1 mouse cellular context compared by ENCODE assay signal in the genomic region with DNA sequence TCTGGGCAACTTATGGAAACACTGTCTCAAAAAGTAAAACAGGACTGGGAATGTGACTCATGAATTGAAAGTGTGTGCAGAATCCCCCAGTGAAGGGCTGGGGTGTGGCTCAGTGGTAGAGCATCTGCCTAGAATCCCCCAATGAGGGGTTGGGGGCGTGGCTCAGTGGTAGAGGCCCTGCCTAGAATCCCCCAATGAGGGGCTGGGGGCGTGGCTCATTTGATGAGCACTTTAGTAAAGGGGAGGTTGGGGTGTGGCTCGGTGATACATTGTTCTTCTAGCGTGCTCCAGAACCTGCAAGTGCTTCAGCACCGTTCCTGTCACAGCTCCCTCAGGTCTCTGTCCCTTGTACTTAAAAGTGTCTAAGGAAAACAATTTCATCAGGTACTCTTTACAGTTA.
TF ChIP-seq lines count a peak whose summit lies in the region.

No protein-coding gene starts in this region.

TF ChIP-seq in CH12.LX, 34 proteins besides CTCF, POLR2A, EP300 and RAD21:
- TF ChIP-seq TCF12 (IDR thresholded peaks at IDR 0.05; ENCODE audit: low read depth, low read length), result no peak
- TF ChIP-seq JUND (conservative IDR thresholded peaks at IDR 0.05; ENCODE audit: low read depth, low read length), result no peak
- TF ChIP-seq KAT2A (IDR thresholded peaks at IDR 0.05; ENCODE audit: insufficient replicate concordance, low read length), result no peak
- no peak for TF ChIP-seq USF2 (conservative IDR thresholded peaks at IDR 0.05; ENCODE audit: low read depth, low read length)
- TF ChIP-seq MYC (IDR thresholded peaks at IDR 0.05; ENCODE audit: low read depth, low read length), result no peak
- TF ChIP-seq IRF4 (IDR thresholded peaks at IDR 0.05; ENCODE audit: low read depth, low read length), result no peak
- TF ChIP-seq ELF1 (IDR thresholded peaks at IDR 0.05; ENCODE audit: low read depth, low read length), result no peak
- TF ChIP-seq BHLHE40 (IDR thresholded peaks at IDR 0.05; ENCODE audit: low read depth, low read length), result no peak
- no peak for TF ChIP-seq RCOR1 (conservative IDR thresholded peaks at IDR 0.05; ENCODE audit: low read depth, low read length)
- no peak for TF ChIP-seq CHD1 (IDR thresholded peaks at IDR 0.05; ENCODE audit: low read depth, low read length)
- TF ChIP-seq ZKSCAN1 (IDR thresholded peaks at IDR 0.05; ENCODE audit: borderline replicate concordance, low read depth, low read length), result no peak
- TF ChIP-seq POLR2AphosphoS2 (IDR thresholded peaks at IDR 0.05; ENCODE audit: low read depth, low read length), result no peak
- TF ChIP-seq SMC3 (IDR thresholded peaks at IDR 0.05; ENCODE audit: low read depth, low read length), result no peak
TF ChIP-seq in CH12.LX: peak in this region for 0.
